Mouse (Mus musculus) heart, postnatal 25 days (tissue): ENCODE measurements around the gene Kcnf1. TPM values are rescaled to one million over a fixed set of nuclear protein-coding genes. Genes with fewer than 3 reads are reported as not detected.
"Not testable (repeated sequence)": the region's sequence is repeated elsewhere in the genome, so short reads cannot be mapped to it uniquely, and the experiment has no call there.

Source experiments
- DNase-seq: peaks from one replicate; pipeline ENCODE4 v3.0.0; 2022; ENCODE audit warnings: low spot score
- intact Hi-C: fragments of 180-260 bp; cut with DNase I; formaldehyde crosslinking; loops from one replicate; pipeline ENCODE4 v1.15.1; 2025
- total RNA-seq, 2 experiments: library from RNA; stranded (reverse); gene quantifications; 2 replicates each; pipeline ENCODE4 v1.2.3; 2021

The Kcnf1 gene
- total RNA-seq, 2 experiments from 2014 or later: not detected

- DNase-seq: no peak
- intact Hi-C loops: no loop called here
Observed at GRCm38 (mm10) chr12:17166116-17166515, 10.6 kb downstream of the Kcnf1 start.

GRCm38 (mm10) chr12:17163996-17164395 lies 12.7 kb downstream of the Kcnf1 start:
- intact Hi-C loops: no loop called here
- DNase-seq: no peak

- DNase-seq: no peak
- intact Hi-C loops: no loop called here
Observed at GRCm38 (mm10) chr12:17159549-17159948, 17.1 kb downstream of the Kcnf1 start.

GRCm38 (mm10) chr12:17157558-17157957 lies 19.1 kb downstream of the Kcnf1 start:
- DNase-seq: no peak
- intact Hi-C loops: no loop called here

GRCm38 (mm10) chr12:17155781-17156180 lies 20.9 kb downstream of the Kcnf1 start:
- intact Hi-C loops: no loop called here
- DNase-seq: no peak

GRCm38 (mm10) chr12:17152840-17153239 lies 23.8 kb downstream of the Kcnf1 start:
- intact Hi-C loops: no loop called here
- no peak for DNase-seq

- intact Hi-C loops: no loop called here
- no peak for DNase-seq
Observed at GRCm38 (mm10) chr12:17148920-17149319, 27.8 kb downstream of the Kcnf1 start.

- intact Hi-C loops: no loop called here
- no peak for DNase-seq
Observed at GRCm38 (mm10) chr12:17141791-17142190, 34.9 kb downstream of the Kcnf1 start.

- intact Hi-C loops: no loop called here
- DNase-seq: no peak
Observed at GRCm38 (mm10) chr12:17140436-17140835, 36.3 kb downstream of the Kcnf1 start.

- intact Hi-C loops: no loop called here
- DNase-seq: no peak
Observed at GRCm38 (mm10) chr12:17134546-17135096, 42.1 kb downstream of the Kcnf1 start.

GRCm38 (mm10) chr12:17132243-17132642 lies 44.4 kb downstream of the Kcnf1 start:
- intact Hi-C loops: no loop called here
- no peak for DNase-seq

- DNase-seq: no peak
- intact Hi-C loops: no loop called here
Observed at GRCm38 (mm10) chr12:17131563-17131962, 45.1 kb downstream of the Kcnf1 start.

GRCm38 (mm10) chr12:17122881-17123280 lies 53.8 kb downstream of the Kcnf1 start:
- intact Hi-C loops: not testable (repeated sequence)
- DNase-seq: peak; percentile 19

Other genes with a start within 250 kb of the Kcnf1 start
- gene Pqlc3, start 176.5 kb downstream of the Kcnf1 start, total RNA-seq: 1 to 10 TPM; 2.8 to 3.3 TPM
- gene 2410004P03Rik, start 165.2 kb downstream of the Kcnf1 start, total RNA-seq: under 1 TPM; 0.18 to 0.25 TPM
- gene Pdia6, start 89.7 kb upstream of the Kcnf1 start, total RNA-seq: 100 to 1,000 TPM; 111 to 134 TPM
- not detected for gene Atp6v1c2, start 152.5 kb upstream of the Kcnf1 start, total RNA-seq
- 1 to 10 TPM; 7.1 TPM for gene Nol10, start 171.6 kb upstream of the Kcnf1 start, total RNA-seq